Mouse (Mus musculus) forebrain, embryonic 10.5 days (tissue): ENCODE results near the gene Ppp4r2. TPM values are rescaled to one million over a fixed set of nuclear protein-coding genes. Genes with fewer than 3 reads are reported as not detected.

ENCODE experiments used
- DNase-seq: peaks from one replicate; pipeline ENCODE4 v3.0.0-alpha.2; 2017; ENCODE audit warnings: low spot score; ENCODE audit errors: extremely low spot score
- H3K27ac ChIP-seq: fragments of 300-500 bp; sonication (generic); 2 replicates; pipeline ENCODE4 v1.5.1; 2016; ENCODE audit warnings: mild to moderate bottlenecking
- H3K27me3 ChIP-seq: fragments of 300-500 bp; sonication (generic); 2 replicates; pipeline ENCODE4 v1.6.1; 2016; ENCODE audit warnings: mild to moderate bottlenecking; ENCODE audit not compliant: poor library complexity, severe bottlenecking
- H3K36me3 ChIP-seq: fragments of 300-500 bp; sonication (generic); replicated peaks from 2 replicates; pipeline ENCODE4 v1.6.1; 2016; ENCODE audit warnings: mild to moderate bottlenecking, moderate library complexity
- H3K4me1 ChIP-seq: fragments of 300-500 bp; sonication (generic); 2 replicates; pipeline ENCODE4 v1.6.1; 2016
- H3K4me3 ChIP-seq: fragments of 300-500 bp; sonication (generic); 2 replicates; pipeline ENCODE4 v1.5.1; 2016; ENCODE audit warnings: mild to moderate bottlenecking, moderate library complexity
- H3K9me3 ChIP-seq: fragments of 300-500 bp; sonication (generic); 2 replicates; pipeline ENCODE4 v1.6.1; 2016; ENCODE audit warnings: mild to moderate bottlenecking, moderate library complexity
- WGBS: fragments of 180-500 bp; shearing (Covaris S2); methylation state at CpG from one replicate; pipeline ENCODE4 v1.1.7; 2016; 5-methylcytosine and 5-hydroxymethylcytosine counted together
- polyA plus RNA-seq: library from polyadenylated mRNA; unstranded; fragments of >200 nt; fragmentation: Nextera tagmentation; extraction: Ambion mirVana; gene quantifications from 2 replicates; pipeline ENCODE4 v1.2.1, GENCODE M21; 2016

Gene Ppp4r2
- polyA plus RNA-seq, 1 experiment from 2014 or later: 24.7 TPM

- 88% methylated on average over 6 of the region's 6 CpGs for WGBS
- DNase-seq: no peak
- H3K36me3 ChIP-seq: no peaks in the 10 kb centered on the region
- H3K4me1 ChIP-seq: no peaks in the 10 kb centered on the region
- H3K4me3 ChIP-seq: no peak overlapping the region
- H3K9me3 ChIP-seq: no peaks in the 10 kb centered on the region
- no peaks in the 10 kb centered on the region for H3K27me3 ChIP-seq
- H3K27ac ChIP-seq: no peak overlapping the region
Observed at GRCm38 (mm10) chr6:100808221-100808778, 25.1 kb upstream of the Ppp4r2 start.

- H3K4me3 ChIP-seq: no peak overlapping the region
- H3K36me3 ChIP-seq: no peaks in the 10 kb centered on the region
- no peak overlapping the region for H3K27ac ChIP-seq
- no peaks in the 10 kb centered on the region for H3K9me3 ChIP-seq
- 94% methylated on average over 4 of the region's 4 CpGs for WGBS
- DNase-seq: no peak
- no peaks in the 10 kb centered on the region for H3K27me3 ChIP-seq
- no peaks in the 10 kb centered on the region for H3K4me1 ChIP-seq
Observed at GRCm38 (mm10) chr6:100810117-100810516, 23.3 kb upstream of the Ppp4r2 start.

DNA sequence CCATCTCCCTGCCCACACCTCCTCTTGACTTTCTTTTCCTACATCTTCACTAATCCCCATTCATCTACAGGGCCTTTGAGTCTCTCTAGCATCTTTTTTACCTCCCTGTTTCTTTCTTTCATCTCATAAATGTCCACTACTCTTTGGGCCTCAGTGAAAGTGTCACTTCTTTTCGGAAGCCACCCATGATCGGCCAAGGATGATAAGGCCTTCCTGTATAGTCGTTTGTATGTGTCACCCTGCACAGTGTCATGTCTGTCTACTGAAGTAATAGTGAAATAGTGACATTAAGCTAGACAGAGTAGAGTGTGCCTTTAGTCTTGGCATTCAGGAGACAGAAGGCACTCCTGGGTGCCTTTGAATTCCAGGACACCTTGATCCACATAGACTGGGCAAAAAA lies 21.7 kb upstream of the Ppp4r2 start:
- Histone ChIP-seq H3K9me3 (no peaks in the 10 kb centered on the region), H3K4me3 (no peak overlapping the region), H3K27me3 (no peaks in the 10 kb centered on the region), H3K4me1 (no peaks in the 10 kb centered on the region), H3K36me3 (no peaks in the 10 kb centered on the region), H3K27ac (no peak overlapping the region)
- DNase-seq: no peak
- 90% methylated on average over 3 of the region's 3 CpGs for WGBS

DNA sequence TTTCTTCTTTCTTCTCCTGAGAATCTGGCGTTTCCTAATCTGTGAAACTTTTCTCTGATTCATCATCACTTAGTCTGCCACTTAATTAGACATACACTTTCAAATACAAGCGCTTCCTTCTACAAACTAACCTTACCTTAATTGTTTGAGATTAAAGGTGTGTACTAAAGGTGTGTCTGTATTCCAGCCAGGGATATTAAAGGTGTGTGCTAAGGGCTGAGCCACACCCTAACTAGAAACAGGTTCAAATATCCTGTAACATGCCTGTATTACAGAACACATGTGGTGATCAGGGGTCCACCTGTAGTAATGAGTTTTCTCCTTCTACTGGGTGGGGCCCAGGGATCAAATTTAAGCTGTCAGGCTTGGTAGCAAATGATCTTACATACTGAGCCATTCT lies 12.1 kb upstream of the Ppp4r2 start:
- no peak overlapping the region for H3K27ac ChIP-seq
- no peak for DNase-seq
- WGBS: 82% methylated on average over 2 of the region's 2 CpGs
- H3K27me3 ChIP-seq: no peaks in the 10 kb centered on the region
- no peaks in the 10 kb centered on the region for H3K9me3 ChIP-seq
- no peaks in the 10 kb centered on the region for H3K4me1 ChIP-seq
- H3K4me3 ChIP-seq: no peak overlapping the region
- H3K36me3 ChIP-seq: no peaks in the 10 kb centered on the region

GRCm38 (mm10) chr6:100823356-100823755 lies 10.1 kb upstream of the Ppp4r2 start:
- no peak for DNase-seq
- WGBS: 87% methylated on average over 1 of the region's 1 CpGs
- no peak overlapping the region for H3K27ac ChIP-seq
- H3K9me3 ChIP-seq: no peaks in the 10 kb centered on the region
- H3K27me3 ChIP-seq: no peaks in the 10 kb centered on the region
- H3K4me1 ChIP-seq: peaks cover 3% of the 10 kb centered on the region; the same call in 1 of the 2 replicates
- H3K36me3 ChIP-seq: no peaks in the 10 kb centered on the region
- no peak overlapping the region for H3K4me3 ChIP-seq

GRCm38 (mm10) chr6:100824381-100824965 lies 8.9 kb upstream of the Ppp4r2 start:
- no peaks in the 10 kb centered on the region for H3K27me3 ChIP-seq
- no peak overlapping the region for H3K4me3 ChIP-seq
- H3K9me3 ChIP-seq: no peaks in the 10 kb centered on the region
- no peak overlapping the region for H3K27ac ChIP-seq
- no peaks in the 10 kb centered on the region for H3K36me3 ChIP-seq
- DNase-seq: no peak
- H3K4me1 ChIP-seq: peaks cover 3% of the 10 kb centered on the region; the same call in 1 of the 2 replicates
- 70% methylated on average over 7 of the region's 7 CpGs for WGBS

DNA sequence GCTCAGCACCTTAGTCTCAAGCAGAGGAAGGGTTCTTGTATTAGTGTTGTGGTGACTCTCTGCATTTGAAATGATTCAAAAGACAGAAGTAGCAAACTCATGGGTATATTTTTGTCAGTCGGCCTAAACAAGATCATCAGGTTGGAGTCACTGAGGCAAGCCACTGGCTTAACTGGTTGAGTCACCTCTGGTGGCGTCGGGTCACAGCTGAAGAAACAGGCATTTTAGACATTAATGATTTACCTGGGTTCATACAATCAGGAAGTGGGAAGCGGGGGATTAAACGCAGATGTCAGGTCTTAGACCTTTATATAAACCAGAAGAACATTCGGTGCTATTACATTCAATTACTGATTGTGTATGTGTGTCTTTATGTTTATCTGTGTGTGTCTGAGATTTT lies 7.4 kb upstream of the Ppp4r2 start:
- 89% methylated on average over 6 of the region's 6 CpGs for WGBS
- no peaks in the 10 kb centered on the region for H3K36me3 ChIP-seq
- no peak for DNase-seq
- H3K27ac ChIP-seq: no peak overlapping the region
- H3K4me1 ChIP-seq: peaks cover 5% of the 10 kb centered on the region
- no peak overlapping the region for H3K4me3 ChIP-seq
- H3K9me3 ChIP-seq: no peaks in the 10 kb centered on the region
- H3K27me3 ChIP-seq: no peaks in the 10 kb centered on the region

DNA sequence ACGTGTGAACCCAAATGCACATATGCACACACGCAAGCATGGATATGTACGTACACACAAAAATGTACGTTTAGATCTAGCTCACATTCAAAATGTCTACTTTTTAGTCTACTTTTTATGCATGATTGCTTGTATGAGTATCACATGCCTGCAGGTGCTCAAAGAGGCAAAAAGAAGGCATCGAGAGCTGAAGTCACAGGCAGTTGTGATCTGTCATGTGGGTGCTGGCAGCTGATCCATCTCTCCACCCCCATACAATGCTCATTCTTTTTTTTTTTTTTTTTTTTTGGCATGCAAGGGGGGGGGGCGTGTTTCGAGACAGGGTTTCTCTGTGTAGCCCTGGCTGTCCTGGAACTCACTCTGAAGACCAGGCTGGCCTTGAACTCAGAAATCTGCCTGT lies 4.9 kb upstream of the Ppp4r2 start:
- Histone ChIP-seq H3K36me3 (no peaks in the 10 kb centered on the region), H3K27me3 (no peaks in the 10 kb centered on the region), H3K9me3 (no peaks in the 10 kb centered on the region), H3K4me1 (peaks cover 10% of the 10 kb centered on the region), H3K4me3 (no peak overlapping the region), H3K27ac (no peak overlapping the region)
- WGBS: 92% methylated on average over 7 of the region's 7 CpGs
- no peak for DNase-seq

DNA sequence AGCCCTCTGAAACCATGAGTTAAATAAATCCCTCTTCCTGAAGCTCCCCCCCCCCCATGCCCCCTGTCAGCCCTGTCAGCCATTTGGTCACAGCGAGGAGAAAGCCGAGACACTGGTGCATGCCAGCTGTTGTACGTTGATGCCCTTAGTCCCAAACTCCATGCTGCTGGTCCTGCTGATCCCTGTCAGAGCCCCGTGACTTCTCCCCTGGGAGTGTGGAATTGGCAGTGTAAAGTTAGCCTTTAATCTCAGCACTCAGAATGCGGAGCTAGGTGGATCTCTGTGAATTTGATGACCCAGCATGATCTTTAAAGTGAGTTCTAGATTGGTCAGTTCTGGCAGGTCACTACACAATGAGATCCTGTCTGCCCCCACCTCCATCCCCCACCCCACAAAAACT lies 3.7 kb upstream of the Ppp4r2 start:
- DNase-seq: no peak
- 86% methylated on average over 5 of the region's 5 CpGs for WGBS

DNA sequence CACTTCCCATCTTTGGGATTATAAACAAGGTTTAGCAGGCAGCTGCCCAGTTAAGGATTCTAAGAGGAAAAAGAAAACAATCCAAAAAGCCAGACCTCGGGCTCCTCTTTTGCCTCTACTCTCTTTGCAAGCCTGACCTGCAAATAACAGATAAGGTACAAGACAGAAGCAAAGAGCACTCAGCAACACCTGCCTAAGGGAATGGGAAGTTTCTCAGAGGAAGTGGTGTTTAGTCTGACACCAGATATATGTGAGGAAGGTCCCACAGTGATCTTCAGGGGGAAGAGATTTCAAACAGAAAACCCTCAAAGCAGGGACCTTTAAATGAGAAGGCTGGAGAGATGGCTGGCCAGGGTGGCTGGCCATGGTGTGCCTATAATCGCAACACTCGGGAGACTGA lies 2.2 kb upstream of the Ppp4r2 start:
- peaks cover 17% of the 10 kb centered on the region for H3K36me3 ChIP-seq
- no peak for DNase-seq
- H3K4me1 ChIP-seq: peaks cover 23% of the 10 kb centered on the region
- no peaks in the 10 kb centered on the region for H3K27me3 ChIP-seq
- H3K4me3 ChIP-seq: no peak overlapping the region
- no peaks in the 10 kb centered on the region for H3K9me3 ChIP-seq
- H3K27ac ChIP-seq: no peak overlapping the region
- WGBS: 89% methylated on average over 3 of the region's 3 CpGs

More for the DNA sequence above, 3.7 kb upstream of the Ppp4r2 start:
- no peaks in the 10 kb centered on the region for H3K27me3 ChIP-seq
- H3K4me1 ChIP-seq: peaks cover 15% of the 10 kb centered on the region
- H3K4me3 ChIP-seq: no peak overlapping the region
- no peak overlapping the region for H3K27ac ChIP-seq
- H3K9me3 ChIP-seq: no peaks in the 10 kb centered on the region
- H3K36me3 ChIP-seq: peaks cover 3% of the 10 kb centered on the region; the same call in 1 of the 2 replicates

DNA sequence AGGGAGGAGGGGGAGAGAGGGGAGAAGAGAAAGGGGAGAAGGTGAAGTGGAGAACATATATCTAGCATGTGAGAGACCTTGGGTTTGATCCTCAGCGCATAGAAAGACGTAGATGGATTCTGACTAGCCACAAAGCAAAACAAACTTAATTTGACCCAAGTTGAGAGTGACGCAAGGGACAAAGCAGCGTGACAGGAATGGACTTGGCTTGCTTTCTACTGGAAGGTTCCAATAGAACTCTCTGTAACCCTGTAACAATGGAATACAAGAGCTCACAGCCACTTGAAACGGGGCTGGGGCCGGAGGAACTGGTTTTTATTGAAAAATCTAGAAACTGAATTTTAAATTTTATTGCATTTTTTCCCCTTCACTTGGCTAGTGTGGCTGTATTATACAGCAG lies 1.7 kb upstream of the Ppp4r2 start:
- no peak for DNase-seq
- Histone ChIP-seq H3K36me3 (peaks cover 22% of the 10 kb centered on the region), H3K4me1 (peaks cover 21% of the 10 kb centered on the region), H3K9me3 (no peaks in the 10 kb centered on the region), H3K4me3 (no peak overlapping the region), H3K27me3 (no peaks in the 10 kb centered on the region), H3K27ac (no peak overlapping the region)
- 92% methylated on average over 6 of the region's 6 CpGs for WGBS

DNA sequence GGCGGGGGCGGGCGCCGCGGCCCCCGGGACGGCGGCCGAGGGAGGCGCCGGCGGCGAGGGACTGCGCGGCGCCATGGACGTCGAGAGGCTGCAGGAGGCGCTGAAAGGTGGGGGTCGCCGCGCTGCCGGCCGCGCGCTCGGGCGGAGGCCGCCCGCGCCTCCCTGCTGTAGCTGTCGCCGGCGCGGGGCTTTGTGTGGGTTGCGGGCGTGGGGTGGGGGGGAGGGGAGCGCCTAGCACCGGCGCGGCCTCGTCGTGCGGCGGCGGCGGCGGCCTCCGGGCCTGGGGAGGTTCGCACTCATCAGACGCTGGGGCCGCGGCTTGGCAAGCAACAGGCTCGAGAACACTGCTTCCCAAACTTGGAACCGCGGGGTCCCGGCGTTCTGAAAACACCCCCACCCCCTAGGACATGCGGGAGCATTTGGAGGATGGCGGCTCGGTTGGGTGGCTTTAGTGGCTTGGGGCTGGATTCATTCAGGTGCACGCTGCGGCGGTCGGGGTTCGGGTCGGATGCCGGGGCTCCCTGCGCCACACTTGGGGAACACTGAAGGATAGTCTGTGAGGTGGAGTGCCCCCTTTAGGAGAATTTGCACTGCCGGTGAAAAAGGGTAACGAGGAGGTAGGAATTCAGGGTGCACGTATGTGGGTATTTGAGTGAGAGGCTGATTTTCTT lies 524 bp downstream of the Ppp4r2 start:
- H3K27ac ChIP-seq: peak overlapping the region; percentile 98
- peak overlapping the region; percentile 90 for H3K4me3 ChIP-seq
- H3K27me3 ChIP-seq: no peaks in the 10 kb centered on the region
- H3K36me3 ChIP-seq: peaks cover 44% of the 10 kb centered on the region
- no peaks in the 10 kb centered on the region for H3K9me3 ChIP-seq
- under 1% methylated on average over 53 of the region's 72 CpGs for WGBS
- DNase-seq: peak; percentile 62
- H3K4me1 ChIP-seq: peaks cover 30% of the 10 kb centered on the region

- Histone ChIP-seq H3K36me3 (peaks cover 51% of the 10 kb centered on the region), H3K9me3 (no peaks in the 10 kb centered on the region), H3K4me3 (peak overlapping the region; percentile 90), H3K4me1 (peaks cover 30% of the 10 kb centered on the region), H3K27ac (peak overlapping the region; percentile 98), H3K27me3 (no peaks in the 10 kb centered on the region)
- peak; percentile 17 for DNase-seq
- WGBS: 50% methylated on average over 9 of the region's 9 CpGs
Observed at GRCm38 (mm10) chr6:100834489-100835160, 1.2 kb downstream of the Ppp4r2 start.
